Mouse (Mus musculus) heart, embryonic 16.5 days (tissue): Measurements from ENCODE around the gene Bsg. TPM values are rescaled to one million over a fixed set of nuclear protein-coding genes. Genes with fewer than 3 reads are reported as not detected.
"Not testable (repeated sequence)": the region's sequence is repeated elsewhere in the genome, so short reads cannot be mapped to it uniquely, and the experiment has no call there.

Experiments used
- ATAC-seq: fragments of 200-750 bp; cut with Nextera tagmentation; replicated peaks from 2 replicates; pipeline ENCODE4 v1.8.0; 2017; ENCODE audit warnings: moderate number of reproducible peaks; ENCODE audit not compliant: insufficient read depth, low FRiP score; ENCODE audit errors: extremely low read depth
- H3K27ac ChIP-seq: fragments of 300-500 bp; sonication (generic); 2 replicates; pipeline ENCODE4 v1.5.1; 2014; ENCODE audit warnings: mild to moderate bottlenecking, low read length, control low read depth, moderate library complexity
- H3K27me3 ChIP-seq: fragments of 300-500 bp; sonication (generic); 2 replicates; pipeline ENCODE4 v1.6.1; 2014; ENCODE audit warnings: low read length, mixed read lengths; ENCODE audit not compliant: control insufficient read depth, insufficient read depth
- H3K36me3 ChIP-seq: fragments of 300-500 bp; sonication (generic); 2 replicates; pipeline ENCODE4 v1.6.1; 2014; ENCODE audit not compliant: control insufficient read depth, insufficient read depth
- H3K4me1 ChIP-seq: fragments of 300-500 bp; sonication (generic); 2 replicates; pipeline ENCODE4 v1.6.1; 2014; ENCODE audit warnings: low read length, mixed read lengths; ENCODE audit not compliant: control insufficient read depth, insufficient read depth
- H3K4me2 ChIP-seq: fragments of 300-500 bp; sonication (generic); 2 replicates; pipeline ENCODE4 v1.6.1; 2014; ENCODE audit warnings: low read depth, mild to moderate bottlenecking, control low read depth, low read length
- H3K4me3 ChIP-seq: fragments of 300-500 bp; sonication (generic); 2 replicates; pipeline ENCODE4 v1.5.1; 2014; ENCODE audit warnings: mild to moderate bottlenecking, control low read depth, low read length
- H3K9ac ChIP-seq: fragments of 300-500 bp; sonication (generic); 2 replicates; pipeline ENCODE4 v1.6.1; 2014; ENCODE audit warnings: low read length, control low read depth
- H3K9me3 ChIP-seq: fragments of 300-500 bp; sonication (generic); replicated peaks from 2 replicates; pipeline ENCODE4 v1.6.1; 2016; ENCODE audit warnings: low read length; ENCODE audit not compliant: control insufficient read depth
- WGBS: fragments of 180-500 bp; shearing (Covaris S2); extraction: QIAGEN DNeasy Blood & Tissue Kit; methylation state at CpG from one replicate; pipeline ENCODE4 v1.1.7; 2014; 5-methylcytosine and 5-hydroxymethylcytosine counted together
- polyA plus RNA-seq: library from polyadenylated mRNA; unstranded; fragments of >200 nt; fragmentation: Nextera tagmentation; extraction: Ambion mirVana; gene quantifications from 2 replicates; pipeline ENCODE4 v1.2.1, GENCODE M21; 2015

The Bsg gene
- polyA plus RNA-seq, 1 experiment from 2014 or later: 1,046 TPM

- not testable (repeated sequence) for H3K4me3 ChIP-seq, H3K27ac ChIP-seq, H3K9ac ChIP-seq, H3K9me3 ChIP-seq, H3K27me3 ChIP-seq, ATAC-seq, H3K4me2 ChIP-seq
- Histone ChIP-seq H3K4me1 (peaks cover 21% of the 10 kb centered on the region), H3K36me3 (peaks cover 32% of the 10 kb centered on the region)
- WGBS: 89% methylated on average over 1 of the region's 1 CpGs
These were observed 55.4 kb downstream of the Bsg start for GRCm38 (mm10) chr10:79759675-79760074.

- Histone ChIP-seq H3K27ac (no peak overlapping the region), H3K27me3 (no peaks in the 10 kb centered on the region), H3K9ac (no peak overlapping the region), H3K36me3 (peaks cover 32% of the 10 kb centered on the region), H3K4me2 (no peak overlapping the region), H3K4me1 (peaks cover 28% of the 10 kb centered on the region), H3K9me3 (no peaks in the 10 kb centered on the region), H3K4me3 (no peak overlapping the region)
- ATAC-seq: no peak
- 87% methylated on average over 11 of the region's 11 CpGs for WGBS
These were observed 56.4 kb downstream of the Bsg start for GRCm38 (mm10) chr10:79760603-79761143.

Other genes starting within 250 kb of the Bsg start
- not detected in 2 replicates for gene Vmn2r83, start 235.8 kb upstream of the Bsg start, polyA plus RNA-seq
- gene Plpp2, start 170.7 kb upstream of the Bsg start, polyA plus RNA-seq: 6.7 and 9.8 TPM in 2 replicates
- 26.5 and 28.1 TPM in 2 replicates for gene Mier2, start 149.3 kb upstream of the Bsg start, polyA plus RNA-seq
- not detected in 2 replicates for gene Theg, start 117.2 kb upstream of the Bsg start, polyA plus RNA-seq
- gene C2cd4c, start 90.5 kb upstream of the Bsg start, polyA plus RNA-seq: 0.05 TPM in 1 of 2 replicates, not detected in the other
- gene Shc2, start 66.6 kb upstream of the Bsg start, polyA plus RNA-seq: 2.0 and 2.6 TPM in 2 replicates
- not detected in 2 replicates for gene Odf3l2, start 58.8 kb upstream of the Bsg start, polyA plus RNA-seq
- gene Madcam1, start 39.9 kb upstream of the Bsg start, polyA plus RNA-seq: 1.4 and 1.8 TPM in 2 replicates
- gene Tpgs1, start 35.1 kb upstream of the Bsg start, polyA plus RNA-seq: 45.5 and 47.0 TPM in 2 replicates
- gene Cdc34, start 22.3 kb upstream of the Bsg start, polyA plus RNA-seq: 98.0 and 101 TPM in 2 replicates
- 1.1 and 1.3 TPM in 2 replicates for gene Gzmm, start 15.5 kb upstream of the Bsg start, polyA plus RNA-seq
- not detected in 2 replicates for gene Hcn2, start 12.1 kb downstream of the Bsg start, polyA plus RNA-seq
- 36.1 and 36.3 TPM in 2 replicates for gene Polrmt, start 42.1 kb downstream of the Bsg start, polyA plus RNA-seq
- 0.13 TPM in 1 of 2 replicates, not detected in the other for gene Fgf22, start 50.6 kb downstream of the Bsg start, polyA plus RNA-seq
- 56.0 and 57.4 TPM in 2 replicates for gene Rnf126, start 62.5 kb downstream of the Bsg start, polyA plus RNA-seq
- 22.6 and 26.7 TPM in 2 replicates for gene Fstl3, start 72.8 kb downstream of the Bsg start, polyA plus RNA-seq
- 2.9 and 7.9 TPM in 2 replicates for gene Prss57, start 86.5 kb downstream of the Bsg start, polyA plus RNA-seq
- 59.6 and 67.6 TPM in 2 replicates for gene Palm, start 89.1 kb downstream of the Bsg start, polyA plus RNA-seq
- gene Misp, start 116.5 kb downstream of the Bsg start, polyA plus RNA-seq: 1.8 and 1.9 TPM in 2 replicates
- gene Ptbp1, start 149.9 kb downstream of the Bsg start, polyA plus RNA-seq: 125 and 146 TPM in 2 replicates
- 1.2 and 1.9 TPM in 2 replicates for gene Prtn3, start 170.0 kb downstream of the Bsg start, polyA plus RNA-seq
- gene Plppr3, start 170.1 kb downstream of the Bsg start, polyA plus RNA-seq: 9.1 and 9.8 TPM in 2 replicates
- 0.20 and 1.1 TPM in 2 replicates for gene Elane, start 181.8 kb downstream of the Bsg start, polyA plus RNA-seq
- gene Cfd, start 186.4 kb downstream of the Bsg start, polyA plus RNA-seq: not detected in 2 replicates
- 44.9 and 45.2 TPM in 2 replicates for gene Med16, start 204.4 kb downstream of the Bsg start, polyA plus RNA-seq
- 2.4 and 13.2 TPM in 2 replicates for gene Gm26602, start 206.4 kb downstream of the Bsg start, polyA plus RNA-seq
- gene Kiss1r, start 212.5 kb downstream of the Bsg start, polyA plus RNA-seq: 0.49 and 0.64 TPM in 2 replicates
- 112 and 114 TPM in 2 replicates for gene R3hdm4, start 216.7 kb downstream of the Bsg start, polyA plus RNA-seq
- gene Arid3a, start 222.6 kb downstream of the Bsg start, polyA plus RNA-seq: 1.5 and 2.3 TPM in 2 replicates